Mouse (Mus musculus) retina, adult 2 months (tissue): ENCODE measurements around the gene Reps1.

ENCODE experiments used
- DNase-seq: peaks from one replicate; pipeline ENCODE4 v3.0.0-alpha.2; 2012; ENCODE audit warnings: low read depth, low spot score

The Reps1 gene

GRCm38 (mm10) chr10:18139615-18140014 lies 84.0 kb downstream of the Reps1 start:
- no peak for DNase-seq

- DNase-seq: no peak
These were observed 85.7 kb downstream of the Reps1 start for GRCm38 (mm10) chr10:18141389-18141788.

GRCm38 (mm10) chr10:18142231-18142630 lies 86.6 kb downstream of the Reps1 start:
- no peak for DNase-seq

- DNase-seq: no peak
These were observed 91.6 kb downstream of the Reps1 start for GRCm38 (mm10) chr10:18147224-18147623.

GRCm38 (mm10) chr10:18162435-18162971 lies 106.8 kb downstream of the Reps1 start:
- no peak for DNase-seq
